Mouse (Mus musculus): ENCODE data around the gene Spert. TPM values are rescaled to one million over a fixed set of nuclear protein-coding genes. Genes with fewer than 3 reads are reported as not detected.

Gene Spert
- polyA plus RNA-seq, 3 experiments from 2014 or later: not detected

Other genes with a start within 250 kb of the Spert start
- under 1 TPM; 0.15 to 0.69 (median 0.56) TPM for gene Siah3, start 137.1 kb downstream of the Spert start, polyA plus RNA-seq (2017; shearing (Covaris generic))
- gene Erich6b, start 49.1 kb upstream of the Spert start, polyA plus RNA-seq (2017; shearing (Covaris generic)): not detected
- gene Cog3, start 161.4 kb upstream of the Spert start, polyA plus RNA-seq (2017; shearing (Covaris generic)): 10 to 100 TPM in 1 of 3 experiments, 1 to 10 TPM in 2; 8.5 to 10.1 (median 8.6) TPM
- 10 to 100 TPM; 19.9 to 22.3 (median 21.9) TPM for gene Slc25a30, start 193.9 kb upstream of the Spert start, polyA plus RNA-seq (2017; shearing (Covaris generic))

Data from inflammation-experienced regulatory T-cells, adult 6 months (primary cell).